Mouse (Mus musculus): ENCODE measurements around the gene Gm49395.
A peak's percentile ranks its signal among the peaks of the same experiment; 100 is the strongest.

Gene Gm49395

GRCm38 (mm10) chr13:115052568-115052967 lies 49.2 kb downstream of the Gm49395 start:
- peak; percentile 81 for DNase-seq (ENCODE audit: low read depth, low spot score)

DNA sequence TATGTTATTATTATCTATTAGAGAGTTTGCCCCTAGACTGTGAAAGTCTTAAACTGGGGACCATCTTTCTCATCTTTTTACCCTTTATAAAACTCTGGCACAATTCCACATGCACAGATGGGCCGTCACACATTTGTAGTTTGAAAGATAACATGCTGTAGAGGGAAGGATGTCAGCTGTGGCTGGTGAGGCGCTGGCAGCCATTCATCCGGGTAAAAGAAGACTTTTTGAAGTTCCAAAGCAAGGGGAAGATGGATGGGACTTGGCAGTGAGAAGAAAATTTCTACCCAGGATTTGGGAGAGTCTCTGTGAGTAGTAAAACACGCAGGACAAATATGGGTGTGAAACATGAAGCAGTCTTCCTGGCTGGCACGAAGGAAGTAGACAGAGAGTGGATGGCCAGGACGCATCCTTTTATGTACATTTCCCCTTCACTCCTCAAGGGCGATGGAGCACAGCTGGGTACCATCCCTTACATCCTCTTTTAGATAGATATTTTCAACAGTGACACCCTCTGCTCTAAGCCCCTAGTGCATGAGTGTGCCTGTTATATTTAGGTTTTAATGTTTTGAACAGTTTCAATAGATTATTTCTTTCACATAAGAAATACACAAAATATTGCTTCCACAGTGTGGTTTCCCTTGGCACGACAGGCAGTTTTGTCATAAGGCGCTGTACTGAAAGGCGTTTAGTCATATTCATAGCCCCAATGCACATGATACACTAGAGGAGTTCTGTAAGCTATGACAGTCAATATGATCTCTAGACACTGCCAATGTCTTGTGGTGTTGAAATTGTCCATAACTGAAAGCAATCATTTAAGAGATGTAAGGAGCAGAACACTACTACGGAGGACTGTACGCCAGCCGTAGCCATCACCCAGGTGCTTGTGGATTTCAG lies 50.8 kb downstream of the Gm49395 start:
- peak; percentile 24 for DNase-seq (ENCODE audit: low read depth, low spot score)

DNA sequence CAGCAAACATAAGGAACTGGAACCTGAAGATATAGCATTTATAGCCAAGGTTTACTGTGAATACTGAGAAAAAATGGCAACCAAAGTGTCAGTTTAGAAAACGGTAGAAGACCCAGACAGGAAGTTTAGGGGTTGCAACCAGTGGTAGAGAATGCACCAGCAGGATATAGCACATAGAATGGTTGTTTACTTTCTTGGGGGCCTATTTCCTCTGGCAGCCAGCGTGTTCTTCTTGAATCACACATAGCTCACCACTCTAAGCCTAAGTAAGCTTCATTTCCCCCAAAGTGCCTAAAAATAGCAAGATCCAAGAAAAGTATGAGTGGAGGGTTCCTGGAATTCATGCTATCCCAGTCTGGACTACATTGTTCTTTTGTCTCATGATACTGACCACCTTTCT lies 59.1 kb downstream of the Gm49395 start:
- no peak for DNase-seq (ENCODE audit: low read depth, low spot score)

DNA sequence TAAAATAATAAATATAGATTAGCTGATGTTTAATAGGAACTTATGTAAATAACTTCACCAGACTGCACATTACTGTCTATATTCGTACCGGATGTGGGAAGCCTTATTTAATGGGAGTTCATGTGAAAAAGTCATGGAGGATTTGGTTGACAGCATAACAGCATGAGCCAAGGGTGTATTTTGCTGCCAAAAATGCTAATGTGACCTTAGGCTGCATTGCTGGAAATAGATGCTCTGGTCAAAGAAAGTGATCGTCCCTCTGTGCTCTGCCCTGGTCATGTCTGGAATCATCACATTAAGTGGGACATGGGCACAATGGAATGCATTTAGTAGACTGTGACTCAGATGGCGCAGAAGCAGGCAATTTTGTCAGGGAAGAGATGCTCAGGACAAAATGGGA lies 64.4 kb downstream of the Gm49395 start:
- DNase-seq (ENCODE audit: low read depth, low spot score), result no peak

DNA sequence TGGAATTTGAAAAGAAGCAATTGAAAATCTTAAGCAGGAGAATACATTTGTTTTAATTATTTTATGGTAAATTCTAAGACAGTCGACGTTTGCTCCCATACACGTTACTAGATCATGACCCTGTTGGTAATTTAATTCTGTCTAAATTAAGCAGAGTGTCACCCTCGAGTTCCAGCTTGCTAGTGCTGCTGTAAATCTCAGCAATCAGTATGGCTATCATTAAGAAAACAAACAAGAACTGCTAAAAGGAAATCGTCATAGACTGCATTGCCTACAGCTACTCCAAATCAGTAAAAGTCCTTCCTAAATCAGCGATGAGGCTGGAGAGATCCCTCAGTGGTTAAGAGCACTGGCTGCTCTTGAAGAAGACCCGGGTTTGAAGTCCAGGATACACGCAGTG lies 66.3 kb downstream of the Gm49395 start:
- no peak for DNase-seq (ENCODE audit: low read depth, low spot score)

GRCm38 (mm10) chr13:115033135-115033534 lies 68.6 kb downstream of the Gm49395 start:
- DNase-seq (ENCODE audit: low read depth, low spot score), result no peak

DNA sequence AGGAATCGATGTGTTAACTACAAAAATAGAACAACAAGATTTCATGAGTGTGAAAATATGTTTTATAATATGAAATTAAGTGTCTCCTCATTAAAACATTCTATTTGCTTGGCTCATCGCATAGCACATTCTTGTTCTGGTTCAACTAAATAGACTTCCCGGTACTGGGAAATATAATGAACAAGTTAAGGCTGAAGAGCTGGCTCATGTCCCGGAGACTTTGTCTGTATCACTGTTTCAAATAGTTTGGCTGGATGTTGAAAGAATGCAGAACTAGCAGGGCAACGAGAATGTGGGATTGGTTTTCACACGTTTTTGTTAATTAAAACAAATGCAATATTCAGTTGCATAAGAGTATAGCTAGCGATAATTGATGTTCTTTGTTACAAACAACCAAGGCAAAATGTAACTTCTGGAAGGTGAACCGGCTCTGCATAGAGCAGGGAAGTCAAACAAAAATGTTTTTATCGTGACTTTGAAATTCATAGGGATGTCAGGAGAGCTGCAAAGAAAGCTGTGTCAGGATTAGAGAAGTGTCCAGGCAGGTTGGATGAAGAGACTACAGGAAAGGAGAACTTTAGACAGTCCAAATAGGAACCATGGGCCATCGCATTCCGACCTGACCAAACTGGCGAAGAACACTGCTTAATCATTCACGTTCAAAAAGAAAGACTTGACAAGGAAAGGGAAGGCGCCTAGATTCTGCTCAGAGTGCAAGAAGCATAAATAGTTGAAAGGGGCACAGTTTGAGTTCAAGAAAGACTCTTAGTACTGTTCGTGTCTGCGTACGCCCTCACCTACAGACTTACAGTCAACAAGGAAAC lies 70.3 kb downstream of the Gm49395 start:
- DNase-seq (ENCODE audit: low read depth, low spot score), result no peak

DNA sequence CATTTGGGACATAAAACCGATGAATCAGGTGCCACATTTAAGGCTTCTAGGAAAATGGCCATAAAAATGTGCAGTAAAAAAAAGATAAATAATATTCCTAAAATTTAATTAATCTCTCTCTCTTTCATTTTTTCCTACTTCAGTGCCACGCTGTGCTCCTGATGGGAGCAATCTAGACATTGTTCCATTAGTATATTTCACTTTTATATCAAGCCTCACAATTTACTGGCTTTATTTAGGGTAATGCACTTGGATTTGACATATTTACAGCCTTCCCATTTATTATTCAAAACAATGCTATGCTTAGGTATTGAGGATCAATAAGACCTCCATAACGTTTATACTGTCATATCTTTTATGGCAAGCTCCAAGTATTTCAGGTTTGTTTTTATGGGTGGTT lies 76.3 kb downstream of the Gm49395 start:
- no peak for DNase-seq (ENCODE audit: low read depth, low spot score)

- no peak for DNase-seq (ENCODE audit: low read depth, low spot score)
Measured at GRCm38 (mm10) chr13:115022117-115022787, 79.5 kb downstream of the Gm49395 start.

DNA sequence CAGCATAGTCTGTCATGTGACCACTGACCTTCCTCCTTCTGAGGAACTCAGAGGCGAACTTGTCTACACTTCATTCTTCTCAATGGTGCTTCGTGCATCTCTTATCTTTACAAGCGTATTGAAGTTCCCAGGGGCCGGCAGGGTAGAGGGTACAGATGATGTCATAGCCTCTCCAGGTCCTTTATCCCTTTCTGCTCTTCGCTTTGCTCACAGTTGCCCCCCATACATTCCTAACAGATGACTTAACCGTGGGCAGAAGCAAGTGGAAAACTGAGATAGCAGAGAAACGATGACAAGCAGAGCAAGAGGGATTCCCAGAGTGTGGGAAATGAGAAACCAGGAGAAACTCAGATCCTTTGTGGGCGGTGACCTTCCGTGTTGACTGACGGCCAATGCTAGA lies 80.3 kb downstream of the Gm49395 start:
- DNase-seq (ENCODE audit: low read depth, low spot score), result no peak

GRCm38 (mm10) chr13:115020727-115021126 lies 81.0 kb downstream of the Gm49395 start:
- DNase-seq (ENCODE audit: low read depth, low spot score), result no peak

DNA sequence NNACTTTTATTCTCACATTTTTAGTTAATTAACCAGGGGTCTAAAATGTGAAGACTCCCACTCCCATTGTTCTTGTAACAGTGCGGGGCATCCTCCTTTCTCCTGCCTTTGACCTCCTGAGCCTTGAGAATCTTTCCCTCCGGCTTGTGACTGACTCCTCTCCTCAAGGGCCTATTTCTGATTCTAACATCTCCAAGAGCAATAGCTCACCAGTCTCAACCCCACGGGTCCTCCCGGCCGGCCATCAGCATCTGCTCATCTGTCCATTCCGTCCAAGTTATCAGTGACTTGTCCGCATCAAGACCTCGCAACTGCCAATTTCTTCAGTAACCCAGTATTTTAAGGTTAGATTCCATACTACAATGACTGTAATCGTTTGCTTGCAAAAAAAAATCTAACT lies 84.2 kb downstream of the Gm49395 start:
- no peak for DNase-seq (ENCODE audit: low read depth, low spot score)

GRCm38 (mm10) chr13:115011547-115011946 lies 90.2 kb downstream of the Gm49395 start:
- DNase-seq (ENCODE audit: low read depth, low spot score), result no peak

GRCm38 (mm10) chr13:115006213-115006835 lies 95.4 kb downstream of the Gm49395 start:
- peak; percentile 33 for DNase-seq (ENCODE audit: low read depth, low spot score)

- DNase-seq (ENCODE audit: low read depth, low spot score), result no peak
Measured at GRCm38 (mm10) chr13:115005342-115005741, 96.4 kb downstream of the Gm49395 start.

- DNase-seq (ENCODE audit: low read depth, low spot score), result no peak
Measured at GRCm38 (mm10) chr13:115003444-115004053, 98.2 kb downstream of the Gm49395 start.

DNA sequence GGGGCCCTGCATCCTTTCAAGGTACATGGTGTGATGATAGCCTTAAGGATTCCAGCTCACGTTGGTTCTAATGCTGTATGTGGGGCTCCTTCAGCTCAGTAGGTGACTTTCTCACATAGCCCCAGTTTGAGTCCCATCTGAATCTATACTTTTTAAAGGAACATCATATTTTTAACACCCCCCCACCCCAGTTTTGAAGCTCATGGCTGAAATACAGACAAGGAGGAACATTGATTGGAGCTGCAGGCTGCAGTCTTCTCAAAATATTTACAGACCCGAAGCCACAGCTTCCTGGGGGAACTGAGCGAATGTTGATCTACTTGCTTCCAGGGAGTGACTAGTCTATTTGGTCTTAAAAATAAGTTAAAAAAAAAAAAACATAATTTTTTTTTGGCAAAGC lies 98.9 kb downstream of the Gm49395 start:
- DNase-seq (ENCODE audit: low read depth, low spot score), result no peak

GRCm38 (mm10) chr13:115002155-115002554 lies 99.6 kb downstream of the Gm49395 start:
- DNase-seq (ENCODE audit: low read depth, low spot score), result no peak

DNA sequence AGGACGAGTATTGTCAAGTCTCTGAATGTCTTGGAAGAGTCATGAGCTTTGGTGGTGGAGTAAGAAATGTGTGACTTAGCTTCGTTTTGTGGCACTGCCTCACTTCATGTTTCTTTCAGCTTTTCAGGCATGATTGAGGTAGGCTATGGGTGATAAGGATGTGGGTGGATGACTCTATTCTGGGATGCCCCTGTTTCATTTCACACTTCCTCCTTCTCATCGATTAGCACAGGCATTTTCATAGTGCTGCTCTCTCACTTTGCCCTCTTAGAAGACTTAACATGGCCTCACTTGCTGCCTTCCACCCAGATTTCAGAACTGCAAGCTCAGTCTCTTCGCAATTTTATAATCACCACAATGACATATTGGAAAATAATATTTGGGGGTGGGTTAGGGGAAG lies 102.1 kb downstream of the Gm49395 start:
- DNase-seq (ENCODE audit: low read depth, low spot score), result no peak

DNA sequence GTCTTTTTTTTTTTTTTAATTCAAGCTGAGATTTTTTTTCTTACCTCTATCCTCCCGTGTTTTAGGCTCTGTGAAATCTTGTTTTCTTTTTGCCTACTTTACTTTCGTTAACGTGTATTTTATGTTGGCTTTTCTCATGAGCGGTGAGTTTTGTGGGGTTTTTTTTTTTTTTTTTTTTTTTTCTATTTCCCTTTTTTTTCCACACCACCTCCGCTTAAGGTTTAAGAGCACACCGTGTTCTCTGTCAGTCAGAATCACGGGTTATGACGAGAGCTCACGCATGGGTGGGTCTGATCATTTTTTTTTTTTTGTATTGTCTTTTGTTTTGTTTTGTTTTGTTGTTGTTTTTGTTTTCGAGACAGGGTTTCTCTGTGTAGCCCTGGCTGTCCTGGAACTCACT lies 103.6 kb downstream of the Gm49395 start:
- DNase-seq (ENCODE audit: low read depth, low spot score), result no peak

All from brain, adult 2 months (tissue).